In the genomic region with DNA sequence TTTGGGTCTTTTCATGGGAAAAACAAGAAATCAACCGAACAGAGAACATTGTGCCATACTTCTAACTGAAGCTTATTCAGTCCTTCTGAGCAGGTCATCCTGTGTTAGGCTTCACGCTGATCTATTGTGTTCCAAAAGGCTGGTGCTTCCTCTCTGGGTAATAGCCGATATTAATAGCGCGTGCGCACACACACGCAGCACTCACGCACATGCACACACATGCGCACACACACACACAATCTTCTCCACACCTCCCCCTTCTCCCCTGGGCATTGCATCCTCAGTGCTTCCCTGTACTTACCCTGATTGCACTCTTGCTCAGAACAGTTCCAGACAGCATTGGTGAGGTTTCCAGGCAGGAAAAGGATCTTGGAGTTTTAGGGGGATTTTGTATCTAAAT, we compare ENCODE assay signal across 18 mouse cellular contexts.
"Had no signal": no experiment of that assay in that cellular context is flagged by ENCODE, and none has a peak within 500 bp of the region (broad histone marks: within the 10 kb centered on the region; RNA-seq: fewer than 3 reads in every experiment).

No protein-coding gene starts in this region.

- H3K27me3 ChIP-seq: limb, embryonic 12.5 days; limb, embryonic 15.5 days; neural tube, embryonic 12.5 days; neural tube, embryonic 15.5 days; stomach, embryonic 15.5 days had no signal

- H3K4me3 ChIP-seq: limb, embryonic 12.5 days; limb, embryonic 15.5 days; neural tube, embryonic 12.5 days; neural tube, embryonic 15.5 days; stomach, embryonic 15.5 days had no signal

- H3K4me2 ChIP-seq: limb, embryonic 12.5 days; limb, embryonic 15.5 days; liver, embryonic 11.5 days; lung, embryonic 14.5 days; midbrain, embryonic 11.5 days; neural tube, embryonic 12.5 days; neural tube, embryonic 15.5 days; stomach, embryonic 15.5 days had no signal

- H3K9me3 ChIP-seq: limb, embryonic 12.5 days; limb, embryonic 15.5 days; neural tube, embryonic 12.5 days; neural tube, embryonic 15.5 days; stomach, embryonic 15.5 days had no signal

- DNase-seq: kidney, adult 18-20 months; kidney, adult 9 months; kidney, postnatal 36 days; layer of hippocampus, postnatal 36 days; left cerebral cortex, postnatal 4 days; liver, postnatal 0 days; lung, embryonic 14.5 days; midbrain, embryonic 14.5 days; thymus, postnatal 36 days had no signal

- H3K4me1 ChIP-seq: limb, embryonic 12.5 days; neural tube, embryonic 12.5 days; stomach, embryonic 15.5 days had no signal

- H3K27ac ChIP-seq: limb, embryonic 12.5 days; limb, embryonic 15.5 days; liver, embryonic 14.5 days; macrophage; neural tube, embryonic 12.5 days; neural tube, embryonic 15.5 days; stomach, embryonic 15.5 days had no signal
